Mouse (Mus musculus): ENCODE data around the gene Gm36028.

DNA sequence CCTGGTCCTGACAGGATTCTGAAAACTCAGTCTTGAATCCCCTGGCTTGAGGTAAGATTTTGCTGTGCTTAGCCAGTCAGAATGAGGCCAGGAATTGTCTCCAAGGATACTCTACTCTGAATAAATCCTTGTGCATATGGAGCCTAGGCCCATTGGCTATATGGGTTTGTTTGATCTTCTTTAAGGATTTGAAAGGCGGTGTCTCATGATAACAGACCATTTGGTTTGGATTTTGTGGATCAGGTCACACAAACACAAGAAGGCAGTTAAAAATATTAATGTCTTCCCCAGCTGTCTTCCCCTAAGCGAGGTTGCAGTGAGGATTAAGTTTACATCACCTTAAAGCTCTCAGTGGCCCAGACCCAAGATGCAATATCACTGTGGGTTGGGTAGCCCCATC is 18.5 kb downstream of the Gm36028 start:
- TF ChIP-seq CTCF (IDR thresholded peaks at IDR 0.05; ENCODE audit: control insufficient read depth, insufficient read depth, low read length), result no peak
- TF ChIP-seq POLR2A (IDR thresholded peaks at IDR 0.05; ENCODE audit: borderline replicate concordance, control insufficient read depth, low read depth, low read length), result no peak
